Mouse (Mus musculus) hindbrain, embryonic 10.5 days (tissue): ENCODE data around the gene Epha4. TPM values are rescaled to one million over a fixed set of nuclear protein-coding genes. Genes with fewer than 3 reads are reported as not detected.
A peak's percentile ranks its signal among the peaks of the same experiment; 100 is the strongest.

Source experiments
- DNase-seq: peaks from one replicate; pipeline ENCODE4 v3.0.0-alpha.2; 2017; ENCODE audit warnings: low spot score
- H3K27ac ChIP-seq: fragments of 300-500 bp; sonication (generic); 2 replicates; pipeline ENCODE4 v1.5.1; 2016; ENCODE audit warnings: mild to moderate bottlenecking, moderate library complexity
- H3K27me3 ChIP-seq: fragments of 300-500 bp; sonication (generic); 2 replicates; pipeline ENCODE4 v1.6.1; 2016; ENCODE audit warnings: mild to moderate bottlenecking; ENCODE audit not compliant: poor library complexity, insufficient read depth, severe bottlenecking
- H3K36me3 ChIP-seq: fragments of 300-500 bp; sonication (generic); 2 replicates; pipeline ENCODE4 v1.6.1; 2016; ENCODE audit warnings: mild to moderate bottlenecking, moderate library complexity
- H3K4me1 ChIP-seq: fragments of 300-500 bp; sonication (generic); replicated peaks from 2 replicates; pipeline ENCODE4 v1.6.1; 2016; ENCODE audit warnings: mild to moderate bottlenecking
- H3K4me3 ChIP-seq: fragments of 300-500 bp; sonication (generic); 2 replicates; pipeline ENCODE4 v1.5.1; 2016; ENCODE audit warnings: mild to moderate bottlenecking, moderate library complexity
- H3K9me3 ChIP-seq: fragments of 300-500 bp; sonication (generic); 2 replicates; pipeline ENCODE4 v1.6.1; 2016; ENCODE audit warnings: mild to moderate bottlenecking, moderate library complexity
- WGBS: fragments of 180-500 bp; shearing (Covaris S2); methylation state at CpG from one replicate; pipeline ENCODE4 v1.1.7; 2016; 5-methylcytosine and 5-hydroxymethylcytosine counted together
- polyA plus RNA-seq: library from polyadenylated mRNA; unstranded; fragments of >200 nt; fragmentation: Nextera tagmentation; extraction: Ambion mirVana; gene quantifications from 2 replicates; pipeline ENCODE4 v1.2.1, GENCODE M21; 2016

The Epha4 gene
- polyA plus RNA-seq, 1 experiment from 2014 or later: 30.4 TPM

- H3K36me3 ChIP-seq: peaks cover 18% of the 10 kb centered on the region
- H3K4me3 ChIP-seq: no peak overlapping the region
- DNase-seq: peak; percentile 32
- H3K27ac ChIP-seq: no peak overlapping the region
- H3K4me1 ChIP-seq: peaks cover 46% of the 10 kb centered on the region
- H3K27me3 ChIP-seq: no peaks in the 10 kb centered on the region
- no peaks in the 10 kb centered on the region for H3K9me3 ChIP-seq
- WGBS: 71% methylated on average over 10 of the region's 10 CpGs
Measured at GRCm38 (mm10) chr1:77404537-77404936, 110.4 kb downstream of the Epha4 start.

DNA sequence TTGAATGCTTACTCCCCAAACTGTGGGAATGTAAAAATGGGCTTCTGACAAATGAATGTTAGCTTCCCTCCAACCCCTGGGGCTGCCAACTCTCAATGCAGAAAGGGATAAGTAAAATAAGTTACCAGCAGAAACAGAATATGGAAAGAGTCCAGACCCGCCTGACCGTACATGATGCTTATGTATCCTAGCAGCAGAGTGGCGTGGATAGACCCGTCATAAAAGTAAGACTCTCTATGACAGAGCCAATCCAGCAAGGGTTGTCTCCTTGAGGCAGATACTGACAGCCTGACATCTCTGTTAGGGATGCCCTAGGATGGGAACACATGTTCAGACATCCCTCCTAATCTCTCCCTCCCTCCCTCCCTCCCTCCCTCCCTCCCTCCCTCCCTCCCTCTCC is 111.9 kb downstream of the Epha4 start:
- H3K36me3 ChIP-seq: peaks cover 34% of the 10 kb centered on the region
- no peak overlapping the region for H3K27ac ChIP-seq
- DNase-seq: no peak
- H3K4me3 ChIP-seq: no peak overlapping the region
- no peaks in the 10 kb centered on the region for H3K9me3 ChIP-seq
- 93% methylated on average over 4 of the region's 4 CpGs for WGBS
- H3K4me1 ChIP-seq: peaks cover 41% of the 10 kb centered on the region
- no peaks in the 10 kb centered on the region for H3K27me3 ChIP-seq

DNA sequence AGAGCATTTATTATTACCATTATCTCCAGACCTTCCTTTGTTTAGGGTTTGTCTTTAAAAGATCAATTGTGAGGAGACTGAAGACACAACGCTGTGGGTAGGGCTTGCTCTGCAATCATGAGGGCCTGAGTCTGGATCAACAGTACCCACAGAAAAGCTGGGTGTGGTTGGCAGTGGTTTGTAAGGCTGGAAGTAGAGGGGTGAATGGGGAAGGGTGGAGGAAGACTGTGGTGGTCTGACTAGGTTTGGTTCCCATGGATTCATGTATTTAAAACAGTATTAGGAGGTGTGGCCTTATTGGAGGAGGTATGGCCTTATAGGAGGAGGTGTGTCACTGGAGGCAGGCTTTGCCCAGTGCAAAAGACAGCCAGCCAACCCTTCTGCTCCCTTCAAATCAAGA is 113.4 kb downstream of the Epha4 start:
- H3K27ac ChIP-seq: no peak overlapping the region
- H3K4me3 ChIP-seq: no peak overlapping the region
- H3K36me3 ChIP-seq: peaks cover 42% of the 10 kb centered on the region
- no peaks in the 10 kb centered on the region for H3K27me3 ChIP-seq
- no peak for DNase-seq
- H3K4me1 ChIP-seq: peaks cover 29% of the 10 kb centered on the region
- H3K9me3 ChIP-seq: no peaks in the 10 kb centered on the region
- 76% methylated on average over 1 of the region's 1 CpGs for WGBS

GRCm38 (mm10) chr1:77391590-77391989 is 123.3 kb downstream of the Epha4 start:
- Histone ChIP-seq H3K27ac (no peak overlapping the region), H3K27me3 (no peaks in the 10 kb centered on the region)

GRCm38 (mm10) chr1:77389069-77389468 is 125.8 kb downstream of the Epha4 start:
- H3K27me3 ChIP-seq: no peaks in the 10 kb centered on the region
- H3K4me3 ChIP-seq: no peak overlapping the region
- no peak for DNase-seq
- no peaks in the 10 kb centered on the region for H3K9me3 ChIP-seq
- peaks cover 79% of the 10 kb centered on the region for H3K36me3 ChIP-seq
- H3K4me1 ChIP-seq: peaks cover 51% of the 10 kb centered on the region
- no peak overlapping the region for H3K27ac ChIP-seq
- 88% methylated on average over 2 of the region's 2 CpGs for WGBS

More at GRCm38 (mm10) chr1:77391590-77391989, 123.3 kb downstream of the Epha4 start:
- no peak overlapping the region for H3K4me3 ChIP-seq
- no peak for DNase-seq
- peaks cover 37% of the 10 kb centered on the region for H3K4me1 ChIP-seq
- WGBS: 95% methylated on average over 6 of the region's 6 CpGs
- H3K36me3 ChIP-seq: peaks cover 72% of the 10 kb centered on the region
- no peaks in the 10 kb centered on the region for H3K9me3 ChIP-seq

DNA sequence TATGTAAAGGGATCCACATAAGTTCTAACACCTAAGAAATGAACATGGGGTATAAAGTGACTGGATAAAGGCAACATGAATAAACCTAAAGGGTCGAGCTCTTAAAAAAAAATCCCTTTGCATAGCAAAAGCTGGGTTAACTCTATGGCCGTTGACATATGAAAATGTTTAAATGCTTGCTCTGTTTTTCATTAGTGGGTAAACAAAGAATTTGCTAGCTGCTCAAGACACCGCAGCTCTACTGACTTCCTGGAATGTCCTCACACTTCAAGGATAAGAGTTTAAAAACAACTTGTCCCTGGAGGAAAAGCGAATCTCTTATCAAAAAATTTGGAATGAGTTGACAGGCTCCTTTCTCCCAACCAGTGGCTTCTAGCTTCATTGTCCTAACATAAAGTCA is 126.3 kb downstream of the Epha4 start:
- H3K27ac ChIP-seq: no peak overlapping the region
- peaks cover 56% of the 10 kb centered on the region for H3K4me1 ChIP-seq
- WGBS: 74% methylated on average over 4 of the region's 4 CpGs
- H3K27me3 ChIP-seq: no peaks in the 10 kb centered on the region
- no peaks in the 10 kb centered on the region for H3K9me3 ChIP-seq
- no peak overlapping the region for H3K4me3 ChIP-seq
- DNase-seq: no peak
- peaks cover 79% of the 10 kb centered on the region for H3K36me3 ChIP-seq

DNA sequence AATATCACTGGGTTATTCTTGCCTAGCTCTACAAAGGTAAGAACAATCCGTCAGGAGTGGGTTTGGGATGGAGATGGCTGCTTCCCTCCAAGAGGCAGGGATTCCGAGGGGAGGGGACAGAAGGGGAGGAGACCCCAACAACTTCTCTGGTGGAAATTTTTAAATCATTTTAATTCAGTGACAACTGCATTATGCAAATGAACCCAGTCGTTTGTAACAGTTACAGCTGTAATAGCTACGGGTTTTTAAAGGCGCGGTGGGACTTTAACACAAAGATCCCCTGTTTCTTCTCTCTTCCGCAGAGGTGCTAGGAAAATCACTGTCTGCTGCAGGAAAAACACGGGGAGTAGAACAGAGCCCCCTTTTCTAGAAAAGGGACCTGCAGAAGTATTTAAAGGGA is 129.3 kb downstream of the Epha4 start:
- Histone ChIP-seq H3K4me1 (peaks cover 49% of the 10 kb centered on the region), H3K9me3 (no peaks in the 10 kb centered on the region), H3K36me3 (peaks cover 89% of the 10 kb centered on the region), H3K27me3 (no peaks in the 10 kb centered on the region), H3K27ac (no peak overlapping the region), H3K4me3 (no peak overlapping the region)
- DNase-seq: no peak
- WGBS: 77% methylated on average over 8 of the region's 8 CpGs

DNA sequence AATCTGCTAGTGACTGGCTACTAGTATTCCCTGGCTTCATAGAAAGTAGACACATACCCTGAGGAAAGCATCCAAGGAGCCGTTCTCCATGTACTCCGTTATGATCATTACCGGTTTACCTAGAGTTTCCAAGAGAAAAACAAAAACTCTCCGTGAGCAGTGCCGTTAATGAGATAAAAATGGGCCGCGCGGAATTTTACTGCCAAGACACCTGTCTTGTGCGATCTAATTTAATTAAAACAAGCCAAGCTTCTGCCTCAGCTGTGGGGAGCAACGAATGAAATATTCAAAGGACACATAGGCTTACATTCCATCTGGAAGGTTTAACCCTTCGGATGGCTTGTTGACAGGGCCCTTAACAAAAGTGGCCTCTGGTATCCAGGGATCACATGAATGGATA is 131.4 kb downstream of the Epha4 start:
- no peaks in the 10 kb centered on the region for H3K9me3 ChIP-seq
- H3K4me3 ChIP-seq: no peak overlapping the region
- 77% methylated on average over 11 of the region's 11 CpGs for WGBS
- no peaks in the 10 kb centered on the region for H3K27me3 ChIP-seq
- H3K36me3 ChIP-seq: peaks cover 98% of the 10 kb centered on the region
- no peak overlapping the region for H3K27ac ChIP-seq
- no peak for DNase-seq
- peaks cover 43% of the 10 kb centered on the region for H3K4me1 ChIP-seq

- H3K4me3 ChIP-seq: no peak overlapping the region
- no peaks in the 10 kb centered on the region for H3K27me3 ChIP-seq
- peaks cover 96% of the 10 kb centered on the region for H3K36me3 ChIP-seq
- WGBS: 90% methylated on average over 8 of the region's 8 CpGs
- no peak for DNase-seq
- H3K9me3 ChIP-seq: no peaks in the 10 kb centered on the region
- no peak overlapping the region for H3K27ac ChIP-seq
- no peaks in the 10 kb centered on the region for H3K4me1 ChIP-seq
Measured at GRCm38 (mm10) chr1:77377550-77377980, 137.3 kb downstream of the Epha4 start.

- H3K9me3 ChIP-seq: no peaks in the 10 kb centered on the region
- no peak overlapping the region for H3K4me3 ChIP-seq
- H3K36me3 ChIP-seq: peaks cover 96% of the 10 kb centered on the region
- no peak for DNase-seq
- H3K27ac ChIP-seq: no peak overlapping the region
- H3K4me1 ChIP-seq: no peaks in the 10 kb centered on the region
- WGBS: 65% methylated on average over 5 of the region's 5 CpGs
- H3K27me3 ChIP-seq: no peaks in the 10 kb centered on the region
Measured at GRCm38 (mm10) chr1:77374054-77374453, 140.8 kb downstream of the Epha4 start.

DNA sequence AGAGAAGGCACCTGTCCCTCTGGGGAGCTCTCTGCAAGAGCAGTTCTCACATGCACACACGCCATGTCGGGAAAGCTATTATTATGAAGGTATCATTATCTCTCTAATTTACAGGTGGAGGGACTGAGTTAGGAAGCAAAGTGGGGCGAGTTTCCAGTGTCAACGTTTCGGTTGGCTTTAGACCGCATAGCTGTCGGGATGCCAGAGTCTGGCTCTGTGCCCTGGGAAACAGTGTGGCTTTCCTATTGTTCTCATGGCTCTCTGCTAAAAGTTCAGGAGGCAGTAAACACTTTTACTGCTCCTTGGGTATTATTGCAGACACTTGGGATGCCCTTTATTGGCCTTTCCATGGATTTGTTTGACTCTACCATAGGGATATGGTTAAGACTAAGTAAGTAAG is 144.0 kb downstream of the Epha4 start:
- Histone ChIP-seq H3K27me3 (no peaks in the 10 kb centered on the region), H3K4me1 (no peaks in the 10 kb centered on the region), H3K27ac (no peak overlapping the region), H3K9me3 (no peaks in the 10 kb centered on the region), H3K36me3 (peaks cover 82% of the 10 kb centered on the region), H3K4me3 (no peak overlapping the region)
- WGBS: 94% methylated on average over 7 of the region's 7 CpGs
- DNase-seq: no peak

GRCm38 (mm10) chr1:77369255-77369837 is 145.5 kb downstream of the Epha4 start:
- H3K4me3 ChIP-seq: no peak overlapping the region
- 87% methylated on average over 18 of the region's 18 CpGs for WGBS
- H3K36me3 ChIP-seq: peaks cover 68% of the 10 kb centered on the region

GRCm38 (mm10) chr1:77365850-77366249 is 149.0 kb downstream of the Epha4 start:
- H3K4me1 ChIP-seq: no peaks in the 10 kb centered on the region
- 78% methylated on average over 3 of the region's 3 CpGs for WGBS
- no peak for DNase-seq
- H3K27me3 ChIP-seq: no peaks in the 10 kb centered on the region
- no peak overlapping the region for H3K4me3 ChIP-seq
- peaks cover 35% of the 10 kb centered on the region for H3K36me3 ChIP-seq
- H3K9me3 ChIP-seq: no peaks in the 10 kb centered on the region
- no peak overlapping the region for H3K27ac ChIP-seq

More at GRCm38 (mm10) chr1:77369255-77369837, 145.5 kb downstream of the Epha4 start:
- no peak overlapping the region for H3K27ac ChIP-seq
- H3K27me3 ChIP-seq: no peaks in the 10 kb centered on the region
- no peaks in the 10 kb centered on the region for H3K4me1 ChIP-seq
- H3K9me3 ChIP-seq: no peaks in the 10 kb centered on the region
- no peak for DNase-seq

GRCm38 (mm10) chr1:77364596-77364995 is 150.3 kb downstream of the Epha4 start:
- Histone ChIP-seq H3K36me3 (peaks cover 22% of the 10 kb centered on the region), H3K4me3 (no peak overlapping the region), H3K4me1 (no peaks in the 10 kb centered on the region), H3K27me3 (no peaks in the 10 kb centered on the region), H3K27ac (no peak overlapping the region), H3K9me3 (no peaks in the 10 kb centered on the region)
- no peak for DNase-seq
- 74% methylated on average over 3 of the region's 3 CpGs for WGBS
